Mouse (Mus musculus): Measurements from ENCODE around the gene Tesk2.
"Not testable (repeated sequence)": the region's sequence is repeated elsewhere in the genome, so short reads cannot be mapped to it uniquely, and the experiment has no call there.

Gene Tesk2

GRCm38 (mm10) chr4:116720343-116721097 is at the start of gene Tesk2:
TSS of gene Tesk2 (plus strand) at chr4:116720948.
- peak; percentile 46 to 81 for DNase-seq (ENCODE audit: low spot score in 2 of 2)

GRCm38 (mm10) chr4:116672785-116673184 is 48.0 kb upstream of the Tesk2 start:
- no peak for DNase-seq (ENCODE audit: low spot score in 2 of 2)

- not testable (repeated sequence) for DNase-seq (ENCODE audit: low spot score in 2 of 2)
Measured at GRCm38 (mm10) chr4:116674761-116675160, 46.0 kb upstream of the Tesk2 start.

GRCm38 (mm10) chr4:116676027-116676426 is 44.7 kb upstream of the Tesk2 start:
- DNase-seq (ENCODE audit: low spot score in 2 of 2): no peak

- no peak for DNase-seq (ENCODE audit: low spot score in 2 of 2)
Measured at GRCm38 (mm10) chr4:116677808-116678207, 42.9 kb upstream of the Tesk2 start.

GRCm38 (mm10) chr4:116679141-116679540 is 41.6 kb upstream of the Tesk2 start:
- DNase-seq (ENCODE audit: low spot score in 2 of 2): no peak

- not testable (repeated sequence) for DNase-seq (ENCODE audit: low spot score in 2 of 2)
Measured at GRCm38 (mm10) chr4:116680521-116680920, 40.2 kb upstream of the Tesk2 start.

GRCm38 (mm10) chr4:116683957-116684356 is 36.8 kb upstream of the Tesk2 start:
- DNase-seq (ENCODE audit: low spot score in 2 of 2): no peak

- no peak for DNase-seq (ENCODE audit: low spot score in 2 of 2)
Measured at GRCm38 (mm10) chr4:116684665-116685064, 36.1 kb upstream of the Tesk2 start.

- DNase-seq (ENCODE audit: low spot score in 2 of 2): peak; percentile 93 to 95
Measured at GRCm38 (mm10) chr4:116685402-116686061, 35.2 kb upstream of the Tesk2 start, which contains the start of gene Prdx1. TSS of gene Prdx1 (plus strand) at chr4:116685544.

GRCm38 (mm10) chr4:116687041-116687440 is 33.7 kb upstream of the Tesk2 start:
- DNase-seq (ENCODE audit: low spot score in 2 of 2): no peak

- DNase-seq (ENCODE audit: low spot score in 2 of 2): no peak
Measured at GRCm38 (mm10) chr4:116689309-116689876, 31.4 kb upstream of the Tesk2 start.

- no peak for DNase-seq (ENCODE audit: low spot score in 2 of 2)
Measured at GRCm38 (mm10) chr4:116692146-116692545, 28.6 kb upstream of the Tesk2 start.

- no peak for DNase-seq (ENCODE audit: low spot score in 2 of 2)
Measured at GRCm38 (mm10) chr4:116693785-116694184, 27.0 kb upstream of the Tesk2 start.

GRCm38 (mm10) chr4:116698693-116699342 is 21.9 kb upstream of the Tesk2 start:
- no peak for DNase-seq (ENCODE audit: low spot score in 2 of 2)

GRCm38 (mm10) chr4:116700964-116701363 is 19.8 kb upstream of the Tesk2 start:
- DNase-seq (ENCODE audit: low spot score in 2 of 2): no peak

- peak; percentile 59 to 75 for DNase-seq (ENCODE audit: low spot score in 2 of 2)
Measured at GRCm38 (mm10) chr4:116703804-116704203, 16.9 kb upstream of the Tesk2 start.

- DNase-seq (ENCODE audit: low spot score in 2 of 2): no peak
Measured at GRCm38 (mm10) chr4:116707666-116708065, 13.1 kb upstream of the Tesk2 start.

- peak; percentile 65 to 83 for DNase-seq (ENCODE audit: low spot score in 2 of 2)
Measured at GRCm38 (mm10) chr4:116708201-116708764, 12.5 kb upstream of the Tesk2 start, which contains the start of the genes Mmachc and Ccdc163. TSS of gene Mmachc (minus strand) at chr4:116708406. TSS of gene Ccdc163 (plus strand) at chr4:116708509.

- no peak for DNase-seq (ENCODE audit: low spot score in 2 of 2)
Measured at GRCm38 (mm10) chr4:116708791-116709390, 11.9 kb upstream of the Tesk2 start.

- DNase-seq (ENCODE audit: low spot score in 2 of 2): no peak
Measured at GRCm38 (mm10) chr4:116710154-116710553, 10.6 kb upstream of the Tesk2 start.

All from cerebellum, postnatal 4 days (tissue).